9 mouse cellular contexts compared by ENCODE assay signal in genomic region chr16:17532271-17532670, GRCm38 (mm10). TPM values are rescaled to one million over a fixed set of nuclear protein-coding genes. Genes with fewer than 3 reads are reported as not detected.
DNase-seq lines count a peak whose midpoint lies in the region; ATAC-seq lines count a peak whose summit lies in the region.
"Had no signal": no experiment of that assay in that cellular context is flagged by ENCODE, and none has a peak within 500 bp of the region (broad histone marks: within the 10 kb centered on the region; RNA-seq: fewer than 3 reads in every experiment).

No protein-coding gene starts in this region.

- peak; percentile 42 for DNase-seq in kidney, adult 11 months
- peak; percentile 56 for DNase-seq in R1 (ENCODE audit: low read depth, low spot score)
- no peak for DNase-seq in urinary bladder, adult 18-20 months (ENCODE audit: low spot score in 2 of 2)
- no peak for DNase-seq in left cerebral cortex, postnatal 25 days (ENCODE audit: low spot score in 2 of 2)

- ATAC-seq in kidney, embryonic 16.5 days (ENCODE audit: low FRiP score, low TSS enrichment), result no peak
- 0 out of 2 replicates have a peak, but pooled peaks have one; percentile 12 for ATAC-seq in granulocyte monocyte progenitor cell, adult 5-6 weeks (replicated peaks; ENCODE audit: poor library complexity, severe bottlenecking)
- peak; percentile 42 for ATAC-seq in megakaryocyte progenitor cell, adult 5-6 weeks (replicated peaks; ENCODE audit: poor library complexity)
- ATAC-seq in inflammation-experienced regulatory T-cells, adult 6 months, result no peak

- peaks cover 17% of the 10 kb centered on the region for H3K36me3 ChIP-seq in kidney, embryonic 16.5 days (ENCODE audit: insufficient read depth, low read length)

- H3K4me2 ChIP-seq in kidney, embryonic 16.5 days (replicated peaks; ENCODE audit: low read depth, low read length), result no peak overlapping the region

- H3K4me3 ChIP-seq in kidney, embryonic 16.5 days (ENCODE audit: low read length), result no peak overlapping the region

- H3K27ac ChIP-seq in kidney, embryonic 16.5 days (ENCODE audit: low read length), result no peak overlapping the region

- peaks cover 19% of the 10 kb centered on the region for H3K4me1 ChIP-seq in kidney, embryonic 16.5 days (ENCODE audit: insufficient read depth, low read length)

- intact Hi-C loops in left cerebral cortex, postnatal 25 days (cut with DNase I), result loop anchor here (5.0 kb wide), 1 partner anchor 125 kb away; the partner anchor contains the start of genes Pi4ka and Snap29

- no peaks in the 10 kb centered on the region for H3K27me3 ChIP-seq in kidney, embryonic 16.5 days (ENCODE audit: insufficient read depth, low read length)
- H3K27me3 ChIP-seq: liver, embryonic 15.5 days had no signal

- no peaks in the 10 kb centered on the region for H3K9me3 ChIP-seq in kidney, embryonic 16.5 days (ENCODE audit: low read length)
- H3K9me3 ChIP-seq: liver, embryonic 15.5 days had no signal

- H3K9ac ChIP-seq in kidney, embryonic 16.5 days (replicated peaks; ENCODE audit: low read length), result no peak overlapping the region

- WGBS in kidney, embryonic 16.5 days, result 60% methylated on average over 4 of the region's 4 CpGs

RNA-seq across cellular contexts. Expression of gene Thap7, which starts 1.3 kb away (rescaled TPM):
- polyA plus RNA-seq in kidney, embryonic 16.5 days (2015; fragmentation: Nextera tagmentation; extraction: Ambion mirVana), result 61.1 and 61.5 TPM in 2 replicates
- 18.4 and 24.8 TPM in 2 replicates for total RNA-seq in granulocyte monocyte progenitor cell, adult 5-6 weeks (2014; fragmentation: Nextera tagmentation)
- total RNA-seq in granulocyte monocyte progenitor cell, adult 5-6 weeks (2017), result 32.1 and 43.8 TPM in 2 replicates
- total RNA-seq in megakaryocyte progenitor cell, adult 5-6 weeks (2015), result 8.9 and 11.8 TPM in 2 replicates
- total RNA-seq in megakaryocyte progenitor cell, adult 5-6 weeks (2017), result 26.4 and 28.9 TPM in 2 replicates
- 10 to 100 TPM; 58.2 to 74.8 (median 67.4) TPM for polyA plus RNA-seq in inflammation-experienced regulatory T-cells, adult 6 months (2017; shearing (Covaris generic))
- 10 to 100 TPM; 43.7 to 45.4 TPM for total RNA-seq in left cerebral cortex, postnatal 25 days (2021)

RNA-seq across cellular contexts. Expression of gene Lztr1, which starts 23.8 kb away (rescaled TPM):
- 102 and 113 TPM in 2 replicates for polyA plus RNA-seq in kidney, embryonic 16.5 days (2015; fragmentation: Nextera tagmentation; extraction: Ambion mirVana)
- 35.0 and 51.1 TPM in 2 replicates for total RNA-seq in granulocyte monocyte progenitor cell, adult 5-6 weeks (2014; fragmentation: Nextera tagmentation)
- total RNA-seq in granulocyte monocyte progenitor cell, adult 5-6 weeks (2017), result 47.1 and 73.7 TPM in 2 replicates
- 25.1 and 25.7 TPM in 2 replicates for total RNA-seq in megakaryocyte progenitor cell, adult 5-6 weeks (2015)
- total RNA-seq in megakaryocyte progenitor cell, adult 5-6 weeks (2017), result 29.5 and 40.4 TPM in 2 replicates
- polyA plus RNA-seq in inflammation-experienced regulatory T-cells, adult 6 months (2017; shearing (Covaris generic)), result 10 to 100 TPM; 41.0 to 66.9 (median 51.0) TPM
- 100 to 1,000 TPM; 149 TPM for total RNA-seq in left cerebral cortex, postnatal 25 days (2021)

RNA-seq across cellular contexts. Expression of gene Lrrc74b, which starts 28.8 kb away (rescaled TPM):
- 0.18 and 0.20 TPM in 2 replicates for polyA plus RNA-seq in kidney, embryonic 16.5 days (2015; fragmentation: Nextera tagmentation; extraction: Ambion mirVana)
- total RNA-seq in granulocyte monocyte progenitor cell, adult 5-6 weeks (2014; fragmentation: Nextera tagmentation), result not detected in 2 replicates
- total RNA-seq in granulocyte monocyte progenitor cell, adult 5-6 weeks (2017), result not detected in 2 replicates
- total RNA-seq in megakaryocyte progenitor cell, adult 5-6 weeks (2015), result 0.15 TPM in 1 of 2 replicates, not detected in the other
- not detected in 2 replicates for total RNA-seq in megakaryocyte progenitor cell, adult 5-6 weeks (2017)
- under 1 TPM in 1 of 3 experiments, not detected in 2; 0.27 TPM for polyA plus RNA-seq in inflammation-experienced regulatory T-cells, adult 6 months (2017; shearing (Covaris generic))
- under 1 TPM; 0.71 to 0.85 TPM for total RNA-seq in left cerebral cortex, postnatal 25 days (2021)
- polyA plus RNA-seq: liver, embryonic 15.5 days had no signal

RNA-seq across cellular contexts. Expression of gene P2rx6, which starts 29.4 kb away (rescaled TPM):
- 1.2 TPM in 2 replicates for polyA plus RNA-seq in kidney, embryonic 16.5 days (2015; fragmentation: Nextera tagmentation; extraction: Ambion mirVana)
- not detected in 2 replicates for total RNA-seq in granulocyte monocyte progenitor cell, adult 5-6 weeks (2014; fragmentation: Nextera tagmentation)
- not detected in 2 replicates for total RNA-seq in granulocyte monocyte progenitor cell, adult 5-6 weeks (2017)
- not detected in 2 replicates for total RNA-seq in megakaryocyte progenitor cell, adult 5-6 weeks (2015)
- not detected in 2 replicates for total RNA-seq in megakaryocyte progenitor cell, adult 5-6 weeks (2017)
- polyA plus RNA-seq in inflammation-experienced regulatory T-cells, adult 6 months (2017; shearing (Covaris generic)), result not detected
- under 1 TPM; 0.80 to 0.99 TPM for total RNA-seq in left cerebral cortex, postnatal 25 days (2021)

RNA-seq across cellular contexts. Expression of gene Aifm3, which starts 42.9 kb away (rescaled TPM):
- polyA plus RNA-seq in kidney, embryonic 16.5 days (2015; fragmentation: Nextera tagmentation; extraction: Ambion mirVana), result 3.4 and 3.6 TPM in 2 replicates
- not detected in 2 replicates for total RNA-seq in granulocyte monocyte progenitor cell, adult 5-6 weeks (2014; fragmentation: Nextera tagmentation)
- total RNA-seq in granulocyte monocyte progenitor cell, adult 5-6 weeks (2017), result not detected in 2 replicates
- not detected in 2 replicates for total RNA-seq in megakaryocyte progenitor cell, adult 5-6 weeks (2015)
- total RNA-seq in megakaryocyte progenitor cell, adult 5-6 weeks (2017), result not detected in 2 replicates
- not detected for polyA plus RNA-seq in inflammation-experienced regulatory T-cells, adult 6 months (2017; shearing (Covaris generic))
- 100 to 1,000 TPM in 1 of 2 experiments, 10 to 100 TPM in 1; 96.9 to 100 TPM for total RNA-seq in left cerebral cortex, postnatal 25 days (2021)

Comparison
In these comparisons a context has a peak if more than half of its experiments do, and no peak if none do; other contexts are left out.
1. DNase-seq: peak in kidney, adult 11 months (single experiment) and R1 (single experiment); none in urinary bladder, adult 18-20 months (0 of 2) and left cerebral cortex, postnatal 25 days (0 of 2).
2. ATAC-seq: peak in granulocyte monocyte progenitor cell, adult 5-6 weeks (single experiment) and megakaryocyte progenitor cell, adult 5-6 weeks (single experiment); none in kidney, embryonic 16.5 days (single experiment) and inflammation-experienced regulatory T-cells, adult 6 months (single experiment).